Mouse (Mus musculus): ENCODE results near the gene Met.

- TF ChIP-seq CTCF (IDR thresholded peaks at IDR 0.05; ENCODE audit: low read depth) (no peak), EP300 (optimal IDR thresholded peaks at IDR 0.05) (no peak)
Measured at GRCm38 (mm10) chr6:17502311-17502710, 38.7 kb downstream of the Met start.
